Mouse (Mus musculus) embryonic stem cell, embryonic (primary cell): ENCODE measurements at regions not wholly inside any gene's neighbourhood (a gene's known extent, or its start where the extent isn't known, plus 50 kb on each side); places are given as distances from the start of the nearest gene placed in this dataset.

ENCODE experiments used
- CTCF ChIA-PET, 4 experiments: fragments of 300-600 bp in 2 of 4; fragments of 350-600 bp in 2 of 4; sonication (Branson Sonifier 250); formaldehyde crosslinking; loops; one replicate each; lab custom pipeline; 2022; ENCODE audit warnings: inconsistent platforms in 2 of 4; lab: Charles Lee
- POLR2A ChIA-PET, 4 experiments: fragments of 300-600 bp in 2 of 4; fragments of 350-600 bp in 2 of 4; sonication (Branson Sonifier 250); formaldehyde crosslinking; loops; one replicate each; lab custom pipeline; 2022; ENCODE audit warnings: antibody characterized with exemption in 4 of 4, inconsistent platforms in 1 of 4; lab: Charles Lee

DNA sequence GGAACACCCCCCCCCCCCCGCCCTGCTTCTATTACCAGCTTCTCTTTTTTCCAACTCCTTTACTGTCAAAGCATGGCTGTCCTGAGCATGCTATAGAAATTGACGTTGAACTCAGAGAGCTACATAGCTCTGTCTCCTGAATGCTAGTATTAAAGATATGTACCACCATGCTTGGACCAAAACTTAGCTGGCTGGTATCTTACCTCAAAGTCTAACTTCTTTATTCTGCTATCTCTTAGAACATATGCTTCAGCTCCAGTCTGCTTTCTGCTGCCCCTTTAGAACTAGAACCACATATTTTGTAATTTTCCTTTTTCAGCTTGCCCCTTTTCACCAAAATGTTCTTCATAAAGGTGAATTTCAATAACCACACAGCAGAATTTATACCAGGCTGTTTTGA is 205.9 kb upstream of the Sema3a start:
- ChIA-PET CTCF (no interaction called here), POLR2A (no interaction called here)

DNA sequence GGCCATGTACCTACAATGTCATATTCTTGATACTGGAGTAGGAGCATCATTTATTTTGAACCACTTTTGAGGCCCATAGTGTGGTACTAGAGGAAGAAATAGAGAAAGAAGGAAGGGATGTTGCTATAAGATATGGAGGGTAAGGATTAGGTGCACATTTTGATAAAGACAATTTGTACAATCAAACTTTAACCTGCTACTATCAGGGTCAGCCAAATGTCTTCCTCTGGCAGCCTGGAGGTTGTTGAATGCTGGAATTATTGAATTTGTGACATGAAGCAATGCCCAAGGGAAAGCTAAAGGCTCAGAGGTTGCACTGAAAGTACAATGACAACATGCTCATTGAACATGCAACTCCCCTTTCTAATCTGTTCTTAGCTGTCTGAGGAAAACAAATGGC is 202.3 kb upstream of the Sema3a start:
- CTCF ChIA-PET: no interaction called here
- POLR2A ChIA-PET: no interaction called here

DNA sequence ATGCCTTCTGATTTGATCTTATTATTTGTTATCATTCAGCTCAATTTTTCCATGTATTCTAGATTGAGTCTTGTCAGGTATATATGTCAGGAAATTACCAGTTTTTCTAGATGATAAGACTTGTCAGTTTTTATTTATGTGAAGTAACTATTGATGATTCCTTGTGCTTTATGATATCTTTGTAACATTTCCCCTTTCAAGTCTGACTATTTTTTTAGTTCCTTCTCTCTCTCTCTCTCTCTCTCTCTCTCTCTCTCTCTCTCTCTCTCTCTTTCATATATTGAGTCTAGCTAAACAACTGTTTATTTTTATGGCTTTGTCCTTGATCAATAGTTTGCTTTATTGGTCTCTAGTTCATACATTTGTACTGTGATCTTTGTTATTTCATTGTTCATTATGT is 199.7 kb upstream of the Sema3a start:
- ChIA-PET CTCF (no interaction called here), POLR2A (no interaction called here)

DNA sequence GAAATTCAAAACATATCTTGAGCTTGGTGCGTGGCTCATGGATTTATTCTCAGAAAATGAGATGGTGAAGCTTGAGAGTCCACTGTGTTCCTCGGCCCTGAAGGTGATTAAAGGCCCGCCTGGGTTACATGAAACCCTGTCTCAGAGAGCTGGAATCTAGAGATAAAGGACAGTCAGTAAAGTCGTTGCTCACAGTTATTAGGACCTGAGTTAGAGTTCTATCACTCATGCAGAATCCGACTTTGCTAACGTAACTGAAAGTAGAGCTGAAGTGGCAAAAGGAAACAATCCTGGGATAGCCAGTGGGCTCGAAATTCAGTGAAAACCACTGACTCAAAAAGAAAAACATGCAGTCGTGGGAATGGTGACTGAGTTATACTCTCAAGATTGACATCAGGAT is 198.9 kb upstream of the Sema3a start:
- POLR2A ChIA-PET: no interaction called here
- CTCF ChIA-PET: no interaction called here

DNA sequence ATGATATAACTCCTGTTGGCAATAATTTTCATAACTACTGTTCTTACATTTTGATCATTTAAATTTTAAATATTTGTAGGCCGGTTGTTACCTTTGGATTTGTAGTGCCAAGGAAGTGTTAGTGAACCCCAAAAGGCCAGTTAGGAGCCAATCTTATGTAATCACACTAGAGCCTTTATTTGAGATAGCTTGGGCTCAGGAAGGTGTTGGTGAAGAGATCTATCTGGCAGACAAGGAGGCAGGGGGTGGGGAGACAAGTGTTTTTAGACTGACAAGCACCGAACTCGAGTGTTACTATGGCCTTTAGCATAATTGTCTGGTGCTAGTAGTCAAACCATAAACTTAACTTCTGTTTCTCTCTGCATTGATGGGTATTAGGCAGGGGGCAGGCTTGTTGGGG is 198.0 kb upstream of the Sema3a start:
- POLR2A ChIA-PET: no interaction called here

DNA sequence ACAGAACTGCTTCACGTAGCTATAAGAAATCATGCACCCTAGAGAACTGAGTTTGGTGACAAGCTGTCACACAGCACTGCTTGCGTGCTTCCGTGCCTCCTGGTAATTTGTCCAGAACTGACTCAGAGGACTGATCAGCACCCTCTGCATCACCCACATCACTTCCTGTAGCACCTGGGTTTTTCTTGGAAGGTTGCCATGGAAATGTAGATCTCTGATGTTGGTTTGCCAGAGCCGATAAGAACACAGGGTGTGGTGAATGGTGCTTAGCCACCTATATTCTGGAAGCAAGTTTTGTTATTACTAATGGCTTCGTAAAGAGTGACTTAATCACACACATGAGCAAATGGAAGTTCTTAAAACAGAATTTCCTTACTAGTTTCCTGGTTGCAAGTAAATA is 188.2 kb upstream of the Sema3a start:
- POLR2A ChIA-PET: no interaction called here
- CTCF ChIA-PET: no interaction called here

More for the DNA sequence above, 198.0 kb upstream of the Sema3a start:
- CTCF ChIA-PET: no interaction called here

DNA sequence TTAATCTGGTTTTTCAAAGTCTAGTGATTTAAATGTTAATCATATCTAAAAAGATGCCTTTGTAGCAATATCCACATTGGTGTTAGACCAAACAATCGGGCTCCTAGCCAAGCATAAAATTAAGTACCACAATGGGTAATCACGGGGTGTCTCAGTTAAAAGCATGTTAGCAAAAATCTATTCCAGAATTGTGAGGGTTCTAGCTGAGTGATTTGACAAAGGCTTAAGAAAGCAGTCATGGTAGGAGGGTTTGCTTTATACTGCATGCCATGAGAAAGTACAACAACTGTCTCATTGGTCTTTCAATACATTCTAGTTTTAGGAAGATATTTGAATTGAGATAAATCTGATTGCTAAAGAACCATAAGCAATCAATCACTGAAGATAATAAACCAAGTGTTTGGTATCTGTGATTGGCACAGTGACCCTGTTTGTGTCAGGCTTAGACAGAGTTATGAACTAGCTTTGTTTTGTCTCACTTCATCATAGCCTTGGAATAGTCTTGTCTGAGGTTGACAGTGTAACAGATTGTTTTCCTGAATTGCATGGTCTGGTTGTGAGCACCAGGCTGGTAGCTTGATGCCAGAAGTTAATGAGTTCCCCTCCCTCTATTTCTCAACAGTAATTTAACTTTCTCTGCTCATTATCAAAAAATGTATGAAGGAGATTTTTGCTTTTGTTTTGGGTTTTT is 186.9 kb upstream of the Sema3a start:
- POLR2A ChIA-PET: interaction anchor here in 1 of 4 experiments (0.6 kb wide), 1 partner anchor 995 kb away, joined by 3 read pairs; no protein-coding TSS in a partner anchor
- CTCF ChIA-PET: no interaction called here

DNA sequence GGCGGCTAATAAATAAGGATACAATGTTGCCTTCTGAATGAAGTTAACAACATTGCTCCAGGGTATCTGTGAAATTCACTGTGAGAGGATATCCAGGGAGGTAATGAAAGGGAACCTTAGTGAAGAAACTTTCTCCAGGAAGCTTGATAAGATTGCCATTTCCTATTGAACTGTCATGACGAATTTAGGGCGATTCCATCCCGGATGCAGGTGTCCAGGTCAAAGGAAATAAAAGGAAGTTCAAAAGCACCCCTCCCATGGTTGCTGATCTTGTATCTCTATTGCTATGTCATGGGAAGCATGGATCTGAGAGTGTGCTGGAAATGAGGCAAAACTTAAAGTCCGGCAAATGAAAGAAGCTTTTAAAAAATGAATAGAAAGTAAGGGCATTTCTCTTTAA is 180.7 kb upstream of the Sema3a start:
- POLR2A ChIA-PET: no interaction called here

DNA sequence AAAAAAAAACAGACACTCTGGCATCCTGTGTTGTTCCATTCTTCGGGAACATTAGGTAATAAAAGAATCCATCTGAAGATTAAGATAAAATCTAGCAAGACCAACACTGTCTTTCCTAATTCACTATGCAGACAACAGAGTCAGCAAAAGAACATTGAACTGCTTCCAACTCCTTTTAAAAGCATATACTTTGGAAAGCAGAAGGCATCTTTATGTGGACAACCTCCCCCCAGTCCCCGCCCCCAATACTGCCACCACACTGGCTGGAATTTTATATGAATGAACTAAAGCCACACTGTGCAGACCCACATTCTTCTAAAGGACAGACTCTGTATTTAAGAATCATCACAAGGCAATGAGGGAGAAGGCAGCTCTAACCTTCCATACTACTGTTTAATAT is 176.7 kb upstream of the Sema3a start:
- POLR2A ChIA-PET: no interaction called here
- CTCF ChIA-PET: no interaction called here

More for the DNA sequence above, 180.7 kb upstream of the Sema3a start:
- CTCF ChIA-PET: no interaction called here

DNA sequence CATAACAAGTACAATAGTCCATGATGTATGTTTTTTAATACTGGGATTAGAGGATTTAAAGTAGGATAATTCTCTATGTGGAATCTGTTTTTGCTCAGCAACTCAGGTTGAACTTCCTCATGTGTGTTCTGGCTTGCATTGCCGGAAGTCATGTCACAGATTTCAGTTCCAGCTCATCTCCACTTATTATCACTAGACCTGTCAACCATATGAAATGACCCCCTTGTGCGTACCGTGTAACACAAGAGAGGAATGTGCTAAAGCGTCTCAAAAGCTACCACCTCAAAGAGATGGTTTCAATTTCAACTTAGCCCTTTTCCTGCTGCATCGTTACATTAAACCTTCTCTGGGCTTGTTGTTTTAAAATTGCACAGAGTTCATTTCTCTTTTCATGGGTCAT is 154.2 kb upstream of the Sema3a start:
- ChIA-PET POLR2A (no interaction called here), CTCF (no interaction called here)

DNA sequence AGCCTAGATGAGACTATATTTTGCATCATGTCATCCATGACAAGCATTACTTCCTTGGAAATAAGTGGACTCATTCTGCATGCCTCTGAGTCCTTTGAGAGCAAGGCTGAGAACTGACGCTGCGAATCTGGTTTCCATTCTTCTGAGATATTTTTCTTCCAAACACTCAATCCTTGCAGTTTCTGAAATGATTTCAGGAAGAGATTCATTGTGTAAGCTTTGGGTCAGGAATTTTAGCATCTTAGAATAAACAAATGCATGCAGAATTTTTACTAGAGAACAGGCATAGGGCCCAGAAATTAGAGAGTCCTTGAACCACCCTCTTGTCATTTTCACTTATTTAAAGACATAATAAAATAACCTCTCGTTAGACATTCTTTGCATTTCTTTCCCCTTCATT is 151.5 kb upstream of the Sema3a start:
- ChIA-PET CTCF (no interaction called here), POLR2A (no interaction called here)

DNA sequence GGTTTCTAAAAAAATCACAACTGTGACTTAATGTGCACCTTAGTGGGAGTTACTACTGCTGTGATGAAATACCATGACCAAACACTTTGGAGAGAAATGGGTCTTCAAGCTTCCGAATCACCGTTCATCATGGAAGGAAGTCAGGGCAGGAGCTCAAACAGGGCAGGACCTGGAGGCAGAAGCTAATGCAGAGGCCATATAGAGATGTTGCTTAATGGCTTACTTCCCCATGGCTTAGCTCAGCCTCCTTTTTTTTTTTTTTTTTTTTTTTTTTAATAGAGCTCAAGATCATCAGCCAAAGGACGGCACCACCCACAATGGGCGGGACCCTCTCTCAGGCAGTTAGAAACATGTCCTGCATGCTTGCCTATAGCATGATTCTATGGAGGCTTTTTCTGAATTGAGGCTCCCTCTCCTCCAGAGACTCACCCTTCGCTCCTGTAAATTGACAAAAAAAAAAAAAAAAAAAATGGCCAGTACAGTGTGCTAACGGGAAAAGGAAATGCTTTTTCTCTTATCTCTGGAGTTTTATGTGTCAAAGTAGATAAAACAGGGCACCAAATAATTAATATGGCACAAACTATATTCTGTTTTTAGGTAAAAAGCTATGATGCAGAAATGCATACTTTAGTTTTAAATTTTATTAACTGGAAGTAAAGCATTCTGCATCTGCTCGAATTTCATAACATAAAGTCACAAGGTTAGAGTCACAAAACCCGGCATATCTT is 149.0 kb upstream of the Sema3a start:
- ChIA-PET POLR2A (interaction anchor here in 1 of 4 experiments (0.7 kb wide), 1 partner anchor 40 kb away, joined by 3 read pairs; no protein-coding TSS in a partner anchor), CTCF (interaction anchor here in 1 of 4 experiments (0.7 kb wide), 1 partner anchor 56 kb away, joined by 8 read pairs; no protein-coding TSS in a partner anchor)

DNA sequence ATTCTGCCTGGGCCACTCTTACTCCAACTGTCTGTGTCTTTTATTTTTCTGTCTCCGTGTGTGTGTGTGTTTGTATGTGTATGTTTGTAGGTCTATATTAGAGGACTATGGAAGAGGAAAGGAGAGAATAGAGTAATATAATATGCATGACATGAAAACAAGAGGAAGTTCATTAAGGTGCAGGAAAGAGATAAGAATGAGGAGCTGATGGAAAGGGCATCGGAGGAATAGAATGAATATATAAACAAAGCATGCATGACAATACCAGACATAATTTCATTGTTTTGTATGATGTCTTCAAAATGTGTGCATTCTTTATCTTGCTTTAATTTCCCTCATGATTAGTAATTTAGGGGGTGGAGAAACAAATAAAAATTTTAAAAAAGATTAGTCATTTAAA is 147.3 kb upstream of the Sema3a start:
- CTCF ChIA-PET: no interaction called here
- POLR2A ChIA-PET: no interaction called here

DNA sequence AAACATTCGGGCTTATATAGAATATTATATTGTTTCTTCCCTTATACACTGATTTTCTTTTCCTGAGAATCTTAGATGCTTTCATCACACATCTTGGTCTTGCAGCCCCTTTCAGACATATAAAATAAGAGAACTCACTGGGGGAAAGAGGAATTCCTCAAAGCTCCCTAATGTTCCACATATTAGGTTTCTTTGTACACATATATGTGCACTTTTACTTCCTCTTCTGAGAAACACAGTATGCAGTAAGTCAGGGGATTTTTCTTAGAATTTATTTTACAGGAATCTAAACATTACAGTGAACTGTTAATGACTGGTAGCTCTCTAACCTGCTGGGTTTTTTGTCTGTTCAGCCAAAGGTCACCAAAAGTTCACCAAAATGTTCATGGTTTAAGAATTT is 131.4 kb upstream of the Sema3a start:
- POLR2A ChIA-PET: no interaction called here
- CTCF ChIA-PET: no interaction called here

DNA sequence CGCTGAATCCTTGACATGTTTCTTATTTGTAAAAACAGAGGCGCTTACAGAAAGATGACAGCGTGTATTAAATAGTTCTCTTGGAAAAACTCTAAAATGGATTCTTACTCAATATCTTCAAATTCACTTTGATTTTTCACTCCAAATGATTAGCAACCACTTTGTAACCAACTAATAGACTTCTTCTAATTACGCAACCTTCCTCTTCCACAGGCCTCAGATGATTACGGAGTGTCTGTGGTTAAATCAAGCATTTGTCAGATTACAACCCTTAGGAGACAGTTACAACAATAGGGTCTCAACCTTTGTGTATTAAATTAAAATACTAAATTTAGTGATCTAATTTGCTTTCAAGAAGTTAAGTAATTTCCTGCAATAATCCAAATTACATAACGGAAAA is 127.8 kb upstream of the Sema3a start:
- ChIA-PET POLR2A (no interaction called here), CTCF (no interaction called here)

DNA sequence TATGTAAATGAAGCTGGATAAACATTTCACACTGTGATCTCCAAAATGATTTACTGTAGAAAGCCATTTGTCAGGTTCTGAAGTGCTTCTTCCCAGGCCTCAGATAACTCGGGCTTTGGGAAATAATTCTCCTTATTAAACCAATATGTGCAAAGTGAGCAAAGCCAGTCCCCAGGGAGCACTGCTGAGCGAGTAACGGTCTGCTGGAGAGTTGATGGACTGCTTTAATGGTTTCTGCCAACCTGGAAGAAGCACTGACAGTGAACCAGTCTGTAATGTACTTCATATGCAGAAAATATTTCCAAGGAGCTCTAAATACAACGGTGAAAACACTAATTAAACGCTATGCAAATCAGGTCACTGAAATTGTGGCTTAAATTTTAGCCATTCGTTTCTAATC is 118.1 kb upstream of the Sema3a start:
- ChIA-PET POLR2A (no interaction called here), CTCF (no interaction called here)

DNA sequence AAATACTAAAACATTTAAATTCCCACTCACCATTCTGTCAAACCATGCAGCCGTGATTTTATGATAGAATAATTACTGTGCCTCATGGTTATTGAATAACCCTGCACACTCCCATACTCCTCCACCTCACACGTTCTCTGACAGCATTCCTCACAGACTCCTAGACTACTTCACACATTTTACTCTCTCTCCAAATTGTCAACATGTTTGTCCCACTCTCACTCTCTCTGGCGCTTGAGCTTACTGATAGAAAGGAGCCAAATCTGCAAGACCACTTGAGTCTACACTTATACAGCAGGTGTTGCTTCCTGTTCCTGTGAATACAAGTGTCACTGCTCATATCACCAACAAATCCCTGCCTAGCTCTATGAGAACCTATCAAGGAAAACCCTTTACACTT is 102.9 kb upstream of the Sema3a start:
- CTCF ChIA-PET: no interaction called here
- POLR2A ChIA-PET: no interaction called here

DNA sequence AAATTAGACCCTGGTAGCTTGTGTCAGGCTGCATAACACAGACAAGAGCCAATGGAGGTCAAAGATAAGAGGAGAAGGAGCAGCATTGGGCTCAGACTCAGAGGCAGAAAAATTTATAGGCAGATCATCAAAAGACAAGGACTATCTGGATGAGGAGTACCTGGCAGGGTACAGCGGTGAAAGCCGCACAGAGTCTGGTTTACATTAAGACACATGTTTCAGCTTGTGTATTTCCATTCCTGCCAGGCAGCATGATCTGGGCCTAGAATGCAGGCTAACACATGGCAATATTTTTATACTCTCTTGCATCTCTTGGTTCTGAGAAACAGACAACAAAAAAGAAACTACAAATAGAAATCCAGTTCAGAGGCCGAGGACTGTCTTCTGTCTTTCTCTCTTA is 91.9 kb upstream of the Sema3a start:
- CTCF ChIA-PET: no interaction called here
- POLR2A ChIA-PET: no interaction called here

DNA sequence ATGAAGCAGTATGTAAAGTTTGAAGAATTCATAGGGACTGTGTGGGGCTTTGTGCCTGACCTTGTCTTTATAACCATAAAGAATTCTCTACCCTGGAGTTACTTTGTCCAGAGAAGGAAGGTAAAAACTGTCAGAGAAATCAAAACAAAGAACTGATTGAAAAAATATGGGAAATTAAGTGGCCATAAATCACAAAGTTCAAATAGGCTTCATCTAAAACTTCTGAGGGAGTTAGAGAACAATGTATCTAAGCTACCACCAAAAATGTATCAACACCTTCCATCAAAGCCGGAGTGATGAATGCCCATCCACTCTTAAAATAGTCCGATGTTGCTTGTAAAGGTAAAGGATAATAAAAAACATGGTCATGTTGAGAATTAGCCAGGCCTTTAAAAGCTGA is 89.1 kb upstream of the Sema3a start:
- ChIA-PET CTCF (no interaction called here), POLR2A (no interaction called here)

DNA sequence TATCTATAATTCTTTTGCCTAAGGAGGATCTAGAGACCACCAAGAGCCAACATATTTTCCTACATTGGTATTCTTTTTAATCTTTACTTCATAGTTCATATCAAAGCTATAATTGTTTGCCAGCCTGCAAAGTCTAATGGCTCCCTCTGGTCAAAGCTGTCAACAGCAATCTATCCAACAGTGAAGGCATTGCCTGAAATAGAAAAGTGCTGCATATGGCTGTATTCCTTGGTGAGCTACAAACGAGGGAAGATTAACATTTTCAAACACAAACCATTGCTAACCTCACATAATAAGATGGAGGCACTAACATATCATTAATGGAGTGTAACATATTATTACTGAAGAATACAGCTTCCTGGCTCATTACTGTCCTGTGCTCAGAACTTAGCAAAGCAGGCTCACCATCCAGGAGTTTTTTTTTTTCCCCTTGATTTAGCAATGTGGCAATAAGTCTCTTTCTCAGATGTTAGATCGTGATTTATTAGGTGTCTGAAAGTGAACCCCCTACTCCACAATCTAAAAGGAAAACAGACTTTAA is 66.3 kb upstream of the Sema3a start:
- ChIA-PET CTCF (interaction anchor here in 1 of 4 experiments (0.8 kb wide), 1 partner anchor 21 kb away, joined by 3 read pairs; no protein-coding TSS in a partner anchor), POLR2A (no interaction called here)

DNA sequence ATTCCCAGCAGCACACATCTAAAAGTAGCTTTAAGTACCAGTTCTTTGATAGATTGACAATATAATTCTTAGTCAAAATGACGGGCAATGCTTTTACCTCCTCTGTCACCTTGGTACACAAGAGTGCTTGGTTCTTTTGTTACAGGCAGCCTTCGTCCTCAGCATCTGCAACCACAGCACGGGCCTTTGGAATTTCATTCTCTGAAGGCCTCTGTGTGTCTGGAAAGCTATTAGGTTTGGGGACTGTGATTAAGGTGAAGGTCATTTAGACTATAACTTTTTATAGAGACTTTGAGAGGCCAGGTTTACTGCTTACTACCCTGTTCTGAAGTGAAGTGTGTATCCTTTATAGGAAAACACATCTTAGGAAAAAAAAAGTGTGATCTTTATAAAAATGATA is 58.3 kb upstream of the Sema3a start:
- ChIA-PET CTCF (no interaction called here), POLR2A (no interaction called here)
